Mouse (Mus musculus) cortical plate, adult 2 months (tissue): ENCODE measurements at regions not wholly inside any gene's neighbourhood (a gene's known extent, or its start where the extent isn't known, plus 50 kb on each side); places are given as distances from the start of the nearest gene placed in this dataset.

Experiments used
- CTCF ChIP-seq: fragments of 200-500 bp; IDR thresholded peaks from 2 replicates; pipeline ENCODE4 v1.5.1; 2011; ENCODE audit warnings: mild to moderate bottlenecking, control low read depth, low read length; ENCODE audit not compliant: insufficient read depth; ENCODE audit errors: extremely low read depth
- POLR2A ChIP-seq: fragments of 200-500 bp; IDR thresholded peaks from 2 replicates; pipeline ENCODE4 v1.6.1; 2011; ENCODE audit warnings: mild to moderate bottlenecking, low read length, control low read depth; ENCODE audit not compliant: insufficient read depth; ENCODE audit errors: extremely low read depth

GRCm38 (mm10) chr1:13751381-13751780 lies 2337.5 kb downstream of the A830018L16Rik start:
- no peak for TF ChIP-seq CTCF
- no peak for TF ChIP-seq POLR2A
